Mouse (Mus musculus) thymus, adult 2 months (tissue): Measurements from ENCODE around the gene Ppard.

ENCODE experiments used
- CTCF ChIP-seq: fragments of 200-500 bp; IDR thresholded peaks from 2 replicates; pipeline ENCODE4 v1.5.1; 2012; ENCODE audit warnings: mild to moderate bottlenecking, control low read depth, low read length, moderate library complexity, borderline replicate concordance; ENCODE audit not compliant: control insufficient read depth, poor library complexity, insufficient read depth; ENCODE audit errors: extremely low read depth
- POLR2A ChIP-seq: fragments of 200-500 bp; IDR thresholded peaks from 2 replicates; pipeline ENCODE4 v1.6.1; 2012; ENCODE audit warnings: mild to moderate bottlenecking, low read length, control low read depth, moderate library complexity; ENCODE audit not compliant: control insufficient read depth, poor library complexity, insufficient read depth; ENCODE audit errors: extremely low read depth

- TF ChIP-seq POLR2A (no peak), CTCF (no peak)
Observed at GRCm38 (mm10) chr17:28323786-28324185, 91.3 kb downstream of the Ppard start.
